Mouse (Mus musculus) hindbrain, embryonic 16.5 days (tissue): ENCODE measurements around the gene Plcl1. TPM values are rescaled to one million over a fixed set of nuclear protein-coding genes. Genes with fewer than 3 reads are reported as not detected.
A peak's percentile ranks its signal among the peaks of the same experiment; 100 is the strongest.

Experiments used
- ATAC-seq: fragments of 200-750 bp; cut with Nextera tagmentation; 2 replicates; pipeline ENCODE4 v1.8.0; 2017; ENCODE audit warnings: moderate TSS enrichment, moderate library complexity
- H3K27ac ChIP-seq: fragments of 300-500 bp; sonication (generic); 2 replicates; pipeline ENCODE4 v1.5.1; 2014; ENCODE audit warnings: low read depth, mild to moderate bottlenecking, control low read depth, low read length, moderate library complexity
- H3K27me3 ChIP-seq: fragments of 300-500 bp; sonication (generic); replicated peaks from 2 replicates; pipeline ENCODE4 v1.6.1; 2014; ENCODE audit warnings: low read length; ENCODE audit not compliant: control insufficient read depth, insufficient read depth
- H3K36me3 ChIP-seq: fragments of 300-500 bp; sonication (generic); 2 replicates; pipeline ENCODE4 v1.6.1; 2014; ENCODE audit warnings: mild to moderate bottlenecking, low read length, moderate library complexity, mixed read lengths; ENCODE audit not compliant: control insufficient read depth, insufficient read depth
- H3K4me1 ChIP-seq: fragments of 300-500 bp; sonication (generic); 2 replicates; pipeline ENCODE4 v1.6.1; 2014; ENCODE audit warnings: low read depth, low read length; ENCODE audit not compliant: control insufficient read depth, insufficient read depth
- H3K4me2 ChIP-seq: fragments of 300-500 bp; sonication (generic); 2 replicates; pipeline ENCODE4 v1.6.1; 2014; ENCODE audit warnings: mild to moderate bottlenecking, low read length, control low read depth, moderate library complexity
- H3K4me3 ChIP-seq: fragments of 300-500 bp; sonication (generic); 2 replicates; pipeline ENCODE4 v1.5.1; 2014; ENCODE audit warnings: mild to moderate bottlenecking, low read length, control low read depth, moderate library complexity
- H3K9ac ChIP-seq: fragments of 300-500 bp; sonication (generic); 2 replicates; pipeline ENCODE4 v1.6.1; 2014; ENCODE audit warnings: low read depth, mild to moderate bottlenecking, control low read depth, low read length, moderate library complexity
- H3K9me3 ChIP-seq: fragments of 300-500 bp; sonication (generic); 2 replicates; pipeline ENCODE4 v1.6.1; 2014; ENCODE audit warnings: mild to moderate bottlenecking, low read length, moderate library complexity; ENCODE audit not compliant: control insufficient read depth
- WGBS: fragments of 180-500 bp; shearing (Covaris S2); extraction: QIAGEN DNeasy Blood & Tissue Kit; methylation state at CpG from one replicate; pipeline ENCODE4 v1.1.7; 2014; 5-methylcytosine and 5-hydroxymethylcytosine counted together
- polyA plus RNA-seq: library from polyadenylated mRNA; unstranded; fragments of >200 nt; fragmentation: Nextera tagmentation; extraction: Ambion mirVana; gene quantifications from 2 replicates; pipeline ENCODE4 v1.2.1, GENCODE M21; 2015

Plcl1 gene
- polyA plus RNA-seq, 1 experiment from 2014 or later = 3.7 TPM

- H3K9ac ChIP-seq = no peak overlapping the region
- H3K27ac ChIP-seq = no peak overlapping the region
- ATAC-seq = no peak; the same call in 1 of the 2 replicates
- H3K36me3 ChIP-seq = no peaks in the 10 kb centered on the region
- no peak overlapping the region for H3K4me2 ChIP-seq
- H3K9me3 ChIP-seq = no peaks in the 10 kb centered on the region
- H3K27me3 ChIP-seq = no peaks in the 10 kb centered on the region
- no peaks in the 10 kb centered on the region for H3K4me1 ChIP-seq
- WGBS = 61% methylated on average over 7 of the region's 7 CpGs
- no peak overlapping the region for H3K4me3 ChIP-seq
These were observed 123.0 kb downstream of the Plcl1 start for GRCm38 (mm10) chr1:55528547-55529304.

DNA sequence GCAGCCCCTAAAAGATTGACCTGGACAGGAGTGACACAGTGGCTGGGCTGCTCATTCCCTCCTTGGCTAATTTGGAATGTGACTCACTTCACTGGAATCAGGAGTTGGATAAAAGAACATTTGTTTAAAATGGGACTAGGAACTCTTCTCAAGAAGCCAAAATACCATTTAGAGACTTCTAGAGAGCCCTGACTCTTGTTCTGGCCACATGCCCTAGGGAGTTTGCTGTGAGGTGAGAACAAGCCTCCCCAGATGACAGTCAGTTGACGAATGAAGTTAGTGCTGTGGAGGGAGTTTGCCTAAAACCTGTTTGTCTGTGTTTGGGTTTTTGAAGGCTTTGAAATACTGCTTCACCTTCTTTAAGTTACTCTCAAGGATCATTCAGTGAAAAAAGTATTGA is 128.1 kb downstream of the Plcl1 start:
- 91% methylated on average over 1 of the region's 1 CpGs for WGBS

GRCm38 (mm10) chr1:55554405-55554804 is 148.7 kb downstream of the Plcl1 start:
- Histone ChIP-seq H3K9me3 (no peaks in the 10 kb centered on the region), H3K9ac (no peak overlapping the region), H3K4me3 (no peak overlapping the region), H3K36me3 (no peaks in the 10 kb centered on the region), H3K4me2 (no peak overlapping the region), H3K4me1 (no peaks in the 10 kb centered on the region), H3K27ac (no peak overlapping the region), H3K27me3 (no peaks in the 10 kb centered on the region)
- 81% methylated on average over 3 of the region's 3 CpGs for WGBS
- no peak for ATAC-seq

More for the DNA sequence above, 128.1 kb downstream of the Plcl1 start:
- Histone ChIP-seq H3K27me3 (no peaks in the 10 kb centered on the region), H3K36me3 (no peaks in the 10 kb centered on the region), H3K4me3 (no peak overlapping the region), H3K4me1 (no peaks in the 10 kb centered on the region), H3K9ac (no peak overlapping the region), H3K27ac (no peak overlapping the region), H3K4me2 (no peak overlapping the region), H3K9me3 (no peaks in the 10 kb centered on the region)
- no peak for ATAC-seq

- Histone ChIP-seq H3K27me3 (no peaks in the 10 kb centered on the region), H3K4me2 (no peak overlapping the region), H3K36me3 (no peaks in the 10 kb centered on the region), H3K27ac (no peak overlapping the region), H3K9ac (no peak overlapping the region), H3K4me1 (no peaks in the 10 kb centered on the region), H3K9me3 (no peaks in the 10 kb centered on the region), H3K4me3 (no peak overlapping the region)
- 87% methylated on average over 7 of the region's 7 CpGs for WGBS
- no peak for ATAC-seq
These were observed 152.2 kb downstream of the Plcl1 start for GRCm38 (mm10) chr1:55557960-55558359.

DNA sequence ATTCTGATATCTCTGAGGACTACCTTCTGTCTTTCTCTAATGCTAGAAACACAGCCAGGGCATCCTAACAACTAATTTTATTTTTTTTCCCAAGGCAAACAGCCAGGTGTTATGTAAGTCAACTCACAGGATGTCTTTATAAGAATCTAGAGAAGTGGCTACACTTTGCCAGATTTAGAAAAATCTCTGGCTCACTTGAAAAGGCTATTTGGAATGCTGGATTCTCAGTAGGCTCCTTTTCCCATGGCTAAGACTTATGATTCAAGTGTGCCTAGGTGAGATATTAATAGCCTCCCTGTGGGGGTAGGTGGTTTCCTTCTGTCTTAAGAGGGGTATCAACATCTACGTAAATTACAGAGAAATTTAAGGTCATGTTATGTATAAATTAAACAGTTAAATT is 152.7 kb downstream of the Plcl1 start:
- H3K36me3 ChIP-seq = no peaks in the 10 kb centered on the region
- no peaks in the 10 kb centered on the region for H3K9me3 ChIP-seq
- no peak overlapping the region for H3K9ac ChIP-seq
- ATAC-seq = no peak
- no peak overlapping the region for H3K27ac ChIP-seq
- WGBS = 81% methylated on average over 1 of the region's 1 CpGs
- no peaks in the 10 kb centered on the region for H3K27me3 ChIP-seq
- H3K4me3 ChIP-seq = no peak overlapping the region
- H3K4me2 ChIP-seq = no peak overlapping the region
- H3K4me1 ChIP-seq = no peaks in the 10 kb centered on the region

GRCm38 (mm10) chr1:55559998-55560397 is 154.3 kb downstream of the Plcl1 start:
- H3K4me3 ChIP-seq = no peak overlapping the region
- H3K9ac ChIP-seq = no peak overlapping the region
- H3K36me3 ChIP-seq = no peaks in the 10 kb centered on the region
- ATAC-seq = 0 out of 2 replicates have a peak, but pooled peaks have one; percentile 20
- no peak overlapping the region for H3K4me2 ChIP-seq
- H3K27ac ChIP-seq = no peak overlapping the region
- 71% methylated on average over 9 of the region's 9 CpGs for WGBS
- H3K4me1 ChIP-seq = no peaks in the 10 kb centered on the region
- H3K9me3 ChIP-seq = no peaks in the 10 kb centered on the region
- H3K27me3 ChIP-seq = no peaks in the 10 kb centered on the region

GRCm38 (mm10) chr1:55565933-55566332 is 160.2 kb downstream of the Plcl1 start:
- Histone ChIP-seq H3K27ac (no peak overlapping the region), H3K9ac (no peak overlapping the region), H3K4me1 (no peaks in the 10 kb centered on the region), H3K9me3 (no peaks in the 10 kb centered on the region), H3K27me3 (no peaks in the 10 kb centered on the region), H3K4me2 (no peak overlapping the region), H3K36me3 (no peaks in the 10 kb centered on the region), H3K4me3 (no peak overlapping the region)
- 79% methylated on average over 6 of the region's 6 CpGs for WGBS
- ATAC-seq = no peak

DNA sequence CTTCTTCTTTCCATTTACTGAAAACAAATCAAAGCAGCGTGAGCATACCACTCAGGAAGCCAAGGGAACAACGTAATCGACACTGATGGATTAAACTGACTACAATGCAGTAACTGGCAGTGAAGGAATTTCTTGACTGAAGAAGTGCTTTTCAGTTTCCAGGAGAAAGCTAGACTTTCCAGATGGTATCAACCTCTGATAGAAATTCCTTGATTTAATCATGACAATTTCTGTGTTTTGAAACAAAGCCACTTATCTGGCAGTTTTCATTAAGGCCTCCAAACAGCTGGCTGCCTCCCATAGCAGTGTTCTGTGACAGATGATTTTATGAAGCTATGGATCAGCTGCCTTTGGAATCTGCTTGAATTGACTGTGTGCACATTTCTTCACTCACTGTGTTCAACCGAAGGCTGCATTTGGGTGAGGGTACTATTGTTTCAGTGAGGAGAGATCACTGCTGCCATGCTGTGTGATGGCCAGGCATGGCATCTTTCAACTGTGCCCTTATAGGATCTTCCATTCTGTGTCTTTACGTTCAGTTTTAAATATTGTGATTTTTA is 162.2 kb downstream of the Plcl1 start:
- no peaks in the 10 kb centered on the region for H3K4me1 ChIP-seq
- 37% methylated on average over 5 of the region's 5 CpGs for WGBS
- H3K4me2 ChIP-seq = no peak overlapping the region
- no peak overlapping the region for H3K9ac ChIP-seq
- no peaks in the 10 kb centered on the region for H3K9me3 ChIP-seq
- ATAC-seq = peak; percentile 68
- H3K27me3 ChIP-seq = no peaks in the 10 kb centered on the region
- H3K27ac ChIP-seq = no peak overlapping the region
- H3K36me3 ChIP-seq = no peaks in the 10 kb centered on the region
- no peak overlapping the region for H3K4me3 ChIP-seq

- no peak overlapping the region for H3K9ac ChIP-seq
- H3K4me1 ChIP-seq = no peaks in the 10 kb centered on the region
- no peak overlapping the region for H3K4me3 ChIP-seq
- H3K36me3 ChIP-seq = no peaks in the 10 kb centered on the region
- H3K27ac ChIP-seq = no peak overlapping the region
- no peak for ATAC-seq
- WGBS = 81% methylated on average over 5 of the region's 5 CpGs
- H3K27me3 ChIP-seq = no peaks in the 10 kb centered on the region
- H3K9me3 ChIP-seq = no peaks in the 10 kb centered on the region
- H3K4me2 ChIP-seq = no peak overlapping the region
These were observed 164.5 kb downstream of the Plcl1 start for GRCm38 (mm10) chr1:55570225-55570624.
